Mouse (Mus musculus): Measurements from ENCODE around the gene Amotl2.

DNA sequence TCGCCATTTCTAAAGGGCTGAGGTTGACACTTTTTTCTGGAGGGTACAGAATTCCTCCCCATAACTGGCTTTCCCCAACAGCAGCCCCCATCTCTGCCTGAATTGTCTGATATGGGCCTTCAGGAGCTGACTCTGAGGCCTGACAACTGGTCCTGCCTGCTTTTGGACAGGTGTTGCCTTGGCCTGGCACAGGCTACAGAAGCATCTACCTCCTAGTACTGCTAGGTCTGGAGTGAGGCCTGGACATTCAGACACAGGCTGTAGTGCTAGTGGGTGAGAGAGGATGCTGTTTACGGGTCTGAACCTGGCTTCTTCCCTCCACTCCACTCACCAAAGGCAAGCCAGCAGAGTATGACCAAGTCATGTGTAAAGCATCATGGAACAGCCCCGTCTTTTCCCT, 10.3 kb downstream of the Amotl2 start:
- TF ChIP-seq CTCF (IDR thresholded peaks at IDR 0.05; ENCODE audit: extremely low read depth, insufficient read depth, insufficient read length, insufficient replicate concordance) (no peak), POLR2A (IDR thresholded peaks at IDR 0.05; ENCODE audit: low read depth, low read length) (no peak)

All from spleen, adult 2 months (tissue).